Mouse (Mus musculus): ENCODE measurements around the gene Msn.

DNA sequence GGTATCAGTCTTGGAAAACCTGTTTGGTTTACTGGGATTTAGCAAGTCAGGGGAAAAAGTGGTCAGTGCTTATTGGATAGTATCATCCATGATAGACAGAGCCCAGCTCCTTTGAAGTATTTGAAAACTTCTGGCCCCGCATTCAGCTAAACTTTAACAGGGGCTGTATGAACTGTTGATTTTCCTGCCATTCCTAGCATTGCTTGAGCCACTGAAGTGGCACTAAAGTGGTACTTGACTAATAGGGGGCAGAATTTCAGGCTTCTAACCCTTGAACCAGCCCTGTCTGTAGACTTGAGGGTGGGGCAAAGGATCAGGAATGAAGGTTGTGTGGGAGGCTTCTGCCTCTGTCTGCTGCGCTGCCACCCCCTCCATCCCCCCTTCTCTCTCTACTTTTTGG, 3.2 kb downstream of the Msn start:
- no peak for TF ChIP-seq CTCF (IDR thresholded peaks at IDR 0.05; ENCODE audit: control insufficient read depth, insufficient read depth, low read length)
- no peak for TF ChIP-seq POLR2A (IDR thresholded peaks at IDR 0.05; ENCODE audit: borderline replicate concordance, control insufficient read depth, low read depth, low read length)

Measured in bone marrow, adult 2 months (tissue).